Mouse (Mus musculus): ENCODE results near the gene Casr. TPM values are rescaled to one million over a fixed set of nuclear protein-coding genes. Genes with fewer than 3 reads are reported as not detected.
A peak's percentile ranks its signal among the peaks of the same experiment; 100 is the strongest.

Casr gene
- polyA plus RNA-seq, 1 experiment from 2014 or later = 0.04 TPM

DNA sequence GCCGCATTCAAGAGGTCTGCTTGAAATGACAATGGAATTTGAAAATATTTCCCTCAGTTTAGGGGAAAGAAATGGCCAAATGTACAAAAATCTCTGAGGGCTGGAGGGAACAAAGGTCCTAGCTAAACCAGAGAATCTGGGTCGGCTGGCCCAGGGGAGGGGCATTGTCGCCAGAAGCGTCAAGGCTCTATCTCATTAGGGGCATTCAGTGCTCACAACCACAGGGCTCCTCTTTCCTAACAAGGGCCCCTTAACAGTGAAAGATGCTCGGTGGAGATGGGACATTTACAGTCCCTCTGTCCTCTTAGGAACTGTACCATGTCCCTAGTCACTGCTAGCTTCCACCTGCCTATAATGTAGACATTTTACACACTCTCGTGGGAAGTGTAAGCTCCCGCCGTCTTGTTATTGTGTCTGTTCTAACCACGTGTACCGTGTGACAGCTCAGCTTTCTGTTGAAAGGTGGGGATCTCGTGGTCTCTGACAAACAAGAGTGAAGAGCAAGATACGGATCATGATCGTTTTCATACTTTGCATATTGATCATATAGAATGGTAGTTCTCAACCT is 90.8 kb downstream of the Casr start:
- H3K27me3 ChIP-seq (replicated peaks; ENCODE audit: control insufficient read depth, insufficient read depth, low read length) = no peaks in the 10 kb centered on the region
- H3K9ac ChIP-seq (ENCODE audit: low read depth, low read length) = no peak overlapping the region
- no peak for ATAC-seq
- H3K4me1 ChIP-seq (replicated peaks; ENCODE audit: control insufficient read depth, insufficient read depth, low read length) = no peaks in the 10 kb centered on the region
- H3K9me3 ChIP-seq (ENCODE audit: control insufficient read depth) = no peaks in the 10 kb centered on the region
- no peak for TF ChIP-seq CTCF (IDR thresholded peaks at IDR 0.05; ENCODE audit: low read depth)
- WGBS = 58% methylated on average over 13 of the region's 13 CpGs
- H3K36me3 ChIP-seq (ENCODE audit: control insufficient read depth, insufficient read depth) = no peaks in the 10 kb centered on the region
- no peak overlapping the region for H3K4me2 ChIP-seq (replicated peaks; ENCODE audit: low read depth)
- H3K4me3 ChIP-seq (ENCODE audit: low read depth, low read length) = no peak overlapping the region
- H3K27ac ChIP-seq (ENCODE audit: low read depth, low read length) = no peak overlapping the region

DNA sequence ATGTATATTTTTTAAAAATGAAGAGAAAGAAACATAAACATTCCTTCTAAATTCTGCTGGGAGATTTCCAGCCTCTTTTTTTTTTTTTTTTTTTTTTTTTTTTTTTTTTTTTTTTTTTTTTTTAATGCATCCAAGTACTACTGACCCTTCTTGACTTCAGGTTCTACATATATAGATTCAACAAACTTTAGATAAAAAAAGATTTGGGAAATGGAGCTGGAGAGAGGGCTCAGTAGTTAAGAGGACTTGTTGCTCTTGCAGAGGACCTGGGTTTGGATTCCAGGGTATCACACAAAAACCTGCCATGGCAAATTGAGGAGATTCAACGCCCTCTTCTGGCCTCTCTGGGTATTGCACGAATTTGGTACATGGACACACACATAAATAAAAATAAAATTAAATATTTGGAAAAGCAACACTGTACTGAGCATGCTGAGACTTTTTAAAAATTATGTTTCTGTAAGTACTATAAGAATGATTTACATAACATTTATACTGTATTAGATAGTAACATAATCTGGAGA is 91.9 kb downstream of the Casr start:
- Histone ChIP-seq H3K4me2 (replicated peaks; ENCODE audit: low read depth) (no peak overlapping the region), H3K4me1 (replicated peaks; ENCODE audit: control insufficient read depth, insufficient read depth, low read length) (no peaks in the 10 kb centered on the region), H3K27me3 (replicated peaks; ENCODE audit: control insufficient read depth, insufficient read depth, low read length) (no peaks in the 10 kb centered on the region), H3K9ac (ENCODE audit: low read depth, low read length) (no peak overlapping the region), H3K36me3 (ENCODE audit: control insufficient read depth, insufficient read depth) (no peaks in the 10 kb centered on the region), H3K9me3 (ENCODE audit: control insufficient read depth) (no peaks in the 10 kb centered on the region), H3K4me3 (ENCODE audit: low read depth, low read length) (no peak overlapping the region), H3K27ac (ENCODE audit: low read depth, low read length) (no peak overlapping the region)
- TF ChIP-seq CTCF (IDR thresholded peaks at IDR 0.05; ENCODE audit: low read depth) = peak; percentile 56
- 6% methylated on average over 2 of the region's 2 CpGs for WGBS
- ATAC-seq = no peak

DNA sequence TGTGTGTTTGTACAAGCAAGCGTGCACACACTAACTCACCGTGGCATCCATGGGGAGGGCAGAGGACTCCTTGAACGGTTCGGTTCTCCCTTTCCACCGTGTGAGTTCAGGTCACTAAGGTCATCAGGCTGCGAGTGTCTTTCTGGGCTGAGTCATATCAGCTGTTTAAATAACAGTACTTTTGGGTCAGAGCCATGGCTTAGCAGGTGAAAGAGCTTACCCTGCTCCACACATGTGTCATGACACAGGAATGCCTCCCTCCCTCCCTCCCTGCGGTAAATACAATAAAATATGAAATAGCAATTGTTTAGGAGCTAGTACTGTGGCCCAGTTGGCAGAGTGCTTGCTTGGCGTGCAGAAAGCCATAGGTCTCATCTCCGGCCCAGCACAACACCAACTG is 92.6 kb downstream of the Casr start:
- H3K27me3 ChIP-seq (replicated peaks; ENCODE audit: control insufficient read depth, insufficient read depth, low read length) = no peaks in the 10 kb centered on the region

GRCm38 (mm10) chr16:36468862-36469261 is 93.1 kb downstream of the Casr start:
- Histone ChIP-seq H3K4me3 (ENCODE audit: low read depth, low read length) (no peak overlapping the region), H3K4me1 (replicated peaks; ENCODE audit: control insufficient read depth, insufficient read depth, low read length) (no peaks in the 10 kb centered on the region), H3K4me2 (replicated peaks; ENCODE audit: low read depth) (no peak overlapping the region), H3K9ac (ENCODE audit: low read depth, low read length) (no peak overlapping the region), H3K36me3 (ENCODE audit: control insufficient read depth, insufficient read depth) (no peaks in the 10 kb centered on the region), H3K27me3 (replicated peaks; ENCODE audit: control insufficient read depth, insufficient read depth, low read length) (no peaks in the 10 kb centered on the region), H3K27ac (ENCODE audit: low read depth, low read length) (no peak overlapping the region), H3K9me3 (ENCODE audit: control insufficient read depth) (no peaks in the 10 kb centered on the region)
- 72% methylated on average over 4 of the region's 4 CpGs for WGBS
- no peak for ATAC-seq
- peak; percentile 54 for TF ChIP-seq CTCF (IDR thresholded peaks at IDR 0.05; ENCODE audit: low read depth)

More for the DNA sequence above, 92.6 kb downstream of the Casr start:
- no peak for ATAC-seq
- no peak for TF ChIP-seq CTCF (IDR thresholded peaks at IDR 0.05; ENCODE audit: low read depth)
- Histone ChIP-seq H3K27ac (ENCODE audit: low read depth, low read length) (no peak overlapping the region), H3K4me3 (ENCODE audit: low read depth, low read length) (no peak overlapping the region), H3K4me2 (replicated peaks; ENCODE audit: low read depth) (no peak overlapping the region), H3K9ac (ENCODE audit: low read depth, low read length) (no peak overlapping the region), H3K9me3 (ENCODE audit: control insufficient read depth) (no peaks in the 10 kb centered on the region), H3K36me3 (ENCODE audit: control insufficient read depth, insufficient read depth) (no peaks in the 10 kb centered on the region), H3K4me1 (replicated peaks; ENCODE audit: control insufficient read depth, insufficient read depth, low read length) (no peaks in the 10 kb centered on the region)
- 77% methylated on average over 9 of the region's 9 CpGs for WGBS

DNA sequence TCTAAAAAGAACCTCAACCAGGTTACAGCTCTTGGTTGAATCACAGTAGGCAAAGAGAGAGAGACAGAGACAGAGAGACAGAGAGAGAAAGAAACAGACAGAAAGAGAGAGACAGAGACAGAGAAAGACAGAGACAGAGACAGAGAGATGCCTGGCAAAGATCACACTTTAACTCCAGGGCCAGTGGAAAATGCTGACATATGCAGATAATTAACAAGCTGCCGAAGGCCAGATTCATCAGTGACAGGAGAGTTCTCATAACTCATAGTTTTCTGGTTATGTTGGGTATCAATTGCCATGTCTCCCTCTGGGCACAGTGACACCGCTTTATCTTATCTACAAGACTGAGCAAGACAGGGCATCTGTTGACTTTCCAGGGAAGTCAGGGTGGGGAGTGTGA is 94.0 kb downstream of the Casr start:
- Histone ChIP-seq H3K4me2 (replicated peaks; ENCODE audit: low read depth) (no peak overlapping the region), H3K4me3 (ENCODE audit: low read depth, low read length) (no peak overlapping the region), H3K36me3 (ENCODE audit: control insufficient read depth, insufficient read depth) (no peaks in the 10 kb centered on the region), H3K27me3 (replicated peaks; ENCODE audit: control insufficient read depth, insufficient read depth, low read length) (no peaks in the 10 kb centered on the region), H3K4me1 (replicated peaks; ENCODE audit: control insufficient read depth, insufficient read depth, low read length) (no peaks in the 10 kb centered on the region), H3K27ac (ENCODE audit: low read depth, low read length) (no peak overlapping the region), H3K9ac (ENCODE audit: low read depth, low read length) (no peak overlapping the region), H3K9me3 (ENCODE audit: control insufficient read depth) (no peaks in the 10 kb centered on the region)
- 45% methylated on average over 2 of the region's 2 CpGs for WGBS
- no peak for TF ChIP-seq CTCF (IDR thresholded peaks at IDR 0.05; ENCODE audit: low read depth)
- ATAC-seq = no peak

GRCm38 (mm10) chr16:36465436-36465835 is 96.5 kb downstream of the Casr start:
- no peak overlapping the region for H3K4me3 ChIP-seq (ENCODE audit: low read depth, low read length)
- H3K9me3 ChIP-seq (ENCODE audit: control insufficient read depth) = no peaks in the 10 kb centered on the region
- H3K27ac ChIP-seq (ENCODE audit: low read depth, low read length) = no peak overlapping the region
- no peaks in the 10 kb centered on the region for H3K36me3 ChIP-seq (ENCODE audit: control insufficient read depth, insufficient read depth)
- H3K9ac ChIP-seq (ENCODE audit: low read depth, low read length) = no peak overlapping the region
- H3K27me3 ChIP-seq (replicated peaks; ENCODE audit: control insufficient read depth, insufficient read depth, low read length) = no peaks in the 10 kb centered on the region
- no peaks in the 10 kb centered on the region for H3K4me1 ChIP-seq (replicated peaks; ENCODE audit: control insufficient read depth, insufficient read depth, low read length)
- WGBS = 73% methylated on average over 3 of the region's 3 CpGs
- no peak for TF ChIP-seq CTCF (IDR thresholded peaks at IDR 0.05; ENCODE audit: low read depth)
- no peak overlapping the region for H3K4me2 ChIP-seq (replicated peaks; ENCODE audit: low read depth)
- no peak for ATAC-seq

Data from intestine, postnatal 0 days (tissue).